Mouse (Mus musculus): ENCODE measurements around the gene Tyms.
"Not testable (repeated sequence)": the region's sequence is repeated elsewhere in the genome, so short reads cannot be mapped to it uniquely, and the experiment has no call there.

DNA sequence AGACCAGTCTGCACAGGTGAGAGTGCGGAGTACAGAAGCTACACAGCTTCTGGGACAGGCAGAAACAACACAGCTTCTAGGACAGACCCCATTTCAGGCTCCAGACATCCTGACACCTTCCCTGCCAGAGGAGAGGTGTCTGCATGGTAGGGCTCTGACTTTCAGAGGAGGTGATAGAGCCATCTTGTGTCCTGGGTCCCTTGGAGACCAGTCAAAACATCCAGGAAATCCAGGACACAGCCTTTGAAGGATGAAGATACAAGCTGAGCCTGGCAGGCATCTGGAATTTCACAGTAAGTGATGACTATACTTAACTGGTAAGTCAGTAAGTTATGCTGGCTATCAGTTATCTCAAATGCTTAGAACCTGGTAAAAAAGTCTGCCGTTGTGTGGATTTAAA lies 36.3 kb downstream of the Tyms start:
- TF ChIP-seq GATA1 (IDR thresholded peaks at IDR 0.05; ENCODE audit: borderline replicate concordance, low read length); FLI1 (IDR thresholded peaks at IDR 0.05; ENCODE audit: low read length): not testable (repeated sequence)

All from megakaryocyte, embryonic 14.5 days (primary cell).